Mouse (Mus musculus): ENCODE results near the gene Nrl.
A peak's percentile ranks its signal among the peaks of the same experiment; 100 is the strongest.

Gene Nrl

DNA sequence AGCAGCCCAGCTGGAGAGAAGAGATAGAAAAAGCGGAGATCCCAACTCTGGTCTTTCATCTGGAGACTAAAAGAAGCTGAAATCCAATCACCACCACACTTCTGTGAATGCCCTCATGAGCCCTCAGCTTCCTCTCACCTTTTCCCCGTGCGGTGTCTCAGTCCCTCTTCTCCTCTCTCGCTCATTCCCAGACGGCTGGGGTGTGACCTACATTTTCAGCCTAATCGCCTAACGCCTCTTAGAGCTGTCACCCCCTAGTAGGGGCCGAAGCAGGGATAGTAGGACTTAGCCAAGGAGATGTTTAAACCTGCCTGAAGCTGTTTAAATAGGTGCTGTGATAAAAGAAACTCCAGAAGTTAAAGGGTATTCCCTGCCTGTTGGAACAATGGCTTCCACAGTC, at the start of gene Nrl:
Gene Nrl, minus strand, starts transcription at position 197 of the 400 bp plus-strand sequence.
- DNase-seq, result no peak

DNA sequence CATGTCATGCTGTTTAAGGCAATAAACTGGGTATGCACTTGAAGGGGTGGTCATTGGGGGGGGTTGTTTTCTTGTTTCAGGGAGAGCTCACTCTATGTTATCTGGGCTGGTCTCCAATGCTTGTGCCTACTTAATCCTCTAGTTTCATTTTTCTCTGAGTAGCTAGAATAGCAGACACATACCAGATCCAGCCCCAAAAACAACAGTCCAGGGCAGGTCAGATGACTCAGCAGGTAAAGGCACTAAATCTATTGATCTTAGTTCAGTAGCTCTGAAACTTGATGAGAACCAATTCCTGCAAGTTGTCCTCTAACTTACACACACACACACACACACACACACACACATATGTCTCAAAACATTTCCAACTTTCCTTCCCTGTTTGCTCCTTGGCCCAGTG, 47.0 kb upstream of the Nrl start:
- no peak for DNase-seq

GRCm38 (mm10) chr14:55570588-55570987, 45.8 kb upstream of the Nrl start:
- no peak for DNase-seq

GRCm38 (mm10) chr14:55567496-55567895, 42.7 kb upstream of the Nrl start:
- no peak for DNase-seq

GRCm38 (mm10) chr14:55565748-55566147, 41.0 kb upstream of the Nrl start:
- no peak for DNase-seq

- no peak for DNase-seq
Observed at GRCm38 (mm10) chr14:55563249-55563648, 38.5 kb upstream of the Nrl start.

- DNase-seq, result no peak
Observed at GRCm38 (mm10) chr14:55561860-55562259, 37.1 kb upstream of the Nrl start.

DNA sequence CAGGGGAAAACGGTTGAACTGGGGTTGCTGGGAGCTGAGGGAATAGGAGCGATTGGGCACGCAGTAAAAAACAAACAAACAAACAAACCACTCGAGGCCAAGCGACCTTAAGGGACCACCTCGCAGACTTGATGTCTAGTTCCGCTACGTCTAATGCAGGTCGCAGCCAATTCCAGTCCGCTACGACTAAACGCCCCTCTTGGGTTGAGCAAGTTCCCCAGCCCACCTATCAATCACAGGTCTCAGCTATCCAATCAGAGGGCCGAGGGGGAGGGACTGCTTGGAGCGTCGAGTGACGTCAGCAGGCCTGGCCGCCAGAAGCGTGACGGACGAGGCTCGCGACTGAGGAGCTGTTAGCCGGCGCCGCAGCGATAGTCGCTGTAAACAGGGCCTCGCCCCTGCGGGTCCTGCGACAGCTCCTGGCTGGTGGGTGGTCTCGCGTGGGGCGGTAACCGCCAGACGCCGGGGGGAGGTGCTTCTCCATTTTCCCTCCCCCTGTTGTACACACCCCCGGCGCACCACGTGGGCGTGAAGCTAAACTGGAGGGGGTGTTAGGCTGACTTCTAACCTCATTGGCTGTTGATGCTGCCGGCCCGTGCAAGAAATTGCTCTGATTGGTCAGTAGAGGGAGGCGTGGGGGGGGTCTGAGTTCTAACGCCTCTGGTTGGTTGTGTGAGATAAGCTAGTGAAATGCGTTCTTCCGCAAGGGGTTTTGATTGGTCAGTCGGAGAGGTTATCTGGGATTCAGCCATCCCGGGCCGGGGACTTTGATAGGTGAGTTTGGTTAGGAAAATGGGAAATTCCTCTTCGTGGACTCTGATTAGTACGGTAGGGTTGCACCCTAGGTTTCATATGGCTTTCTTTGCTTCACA, 35.7 kb upstream of the Nrl start, which contains the start of gene A730061H03Rik:
Gene A730061H03Rik, minus strand, starts transcription at position 205 of the 872 bp plus-strand sequence.
- peak; percentile 99 for DNase-seq

GRCm38 (mm10) chr14:55559799-55560201, 35.0 kb upstream of the Nrl start, which contains the start of gene Dcaf11:
Gene Dcaf11 (plus strand): TSS chr14:55560006.
- DNase-seq, result peak; percentile 94

DNA sequence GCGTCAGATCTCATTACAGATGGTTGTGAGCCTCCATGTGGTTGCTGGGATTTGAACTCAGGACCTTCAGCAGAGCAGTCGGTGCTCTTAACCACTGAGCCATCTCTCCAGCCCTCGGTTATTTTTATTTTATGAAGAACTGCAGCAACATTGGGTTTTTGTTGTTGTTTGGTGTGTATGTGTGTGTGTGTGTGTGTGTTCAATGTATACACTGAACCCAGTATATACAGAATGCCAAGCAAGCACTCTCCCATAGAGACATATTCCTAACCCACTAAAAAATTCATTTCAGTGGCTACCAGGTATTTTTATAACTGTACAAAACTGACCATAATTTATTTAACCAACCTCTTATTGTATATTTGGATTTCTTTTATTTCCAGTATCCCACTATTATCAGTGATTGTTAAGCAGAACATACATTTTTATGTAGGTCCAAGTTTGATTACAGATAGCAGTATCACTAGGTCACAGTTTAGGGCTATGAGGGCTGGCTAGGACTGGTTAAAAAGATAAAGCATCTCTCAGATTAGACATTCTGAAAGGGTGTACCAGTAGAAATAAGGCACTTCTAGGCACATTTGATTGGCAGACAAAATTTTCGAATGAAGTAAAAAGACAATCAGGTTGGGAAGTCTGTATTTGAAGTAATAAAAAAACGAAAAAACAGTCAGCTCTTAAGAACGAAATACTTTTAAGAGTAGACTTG, 34.1 kb upstream of the Nrl start:
- DNase-seq, result peak; percentile 32

DNA sequence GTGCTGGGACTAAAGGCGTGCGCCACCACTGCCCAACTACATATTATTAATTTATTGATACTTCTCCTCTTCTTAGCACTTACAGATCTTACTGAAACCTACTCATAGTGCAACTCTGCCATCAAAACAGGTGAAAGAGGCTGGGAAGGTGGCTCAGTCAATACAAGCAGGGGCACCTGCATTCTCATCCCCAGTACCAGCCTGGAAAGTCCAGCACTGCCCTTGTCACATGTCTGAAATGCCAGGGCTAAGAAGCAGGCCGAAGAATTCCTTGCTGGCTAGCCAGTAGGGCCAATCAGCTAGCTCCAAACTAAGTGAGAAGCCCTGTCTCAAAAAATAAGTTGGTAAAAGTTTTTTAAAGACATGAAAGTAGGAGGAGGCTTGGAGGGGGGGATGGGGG, 32.8 kb upstream of the Nrl start:
- DNase-seq, result no peak

- DNase-seq, result peak; percentile 87
Observed at GRCm38 (mm10) chr14:55557003-55557402, 32.2 kb upstream of the Nrl start.

DNA sequence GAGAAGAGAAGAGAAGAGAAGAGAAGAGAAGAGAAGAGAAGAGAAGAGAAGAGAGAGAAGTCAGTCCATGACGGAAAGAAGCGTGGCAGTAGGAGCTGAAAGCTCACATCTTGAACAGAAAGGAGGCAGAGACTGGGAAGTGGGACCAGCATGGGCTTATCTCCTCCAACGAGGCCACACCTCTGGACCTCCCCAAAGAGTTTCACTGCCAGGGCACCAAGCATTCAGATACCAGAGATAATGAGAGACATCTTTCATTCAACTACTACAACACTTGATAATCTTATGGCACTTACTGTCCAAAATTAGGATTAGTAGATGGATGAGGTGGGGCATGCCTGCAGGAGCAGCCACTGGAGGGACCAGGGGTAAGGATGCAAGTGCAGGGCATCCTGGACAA, 31.0 kb upstream of the Nrl start:
- DNase-seq, result peak; percentile 39

DNA sequence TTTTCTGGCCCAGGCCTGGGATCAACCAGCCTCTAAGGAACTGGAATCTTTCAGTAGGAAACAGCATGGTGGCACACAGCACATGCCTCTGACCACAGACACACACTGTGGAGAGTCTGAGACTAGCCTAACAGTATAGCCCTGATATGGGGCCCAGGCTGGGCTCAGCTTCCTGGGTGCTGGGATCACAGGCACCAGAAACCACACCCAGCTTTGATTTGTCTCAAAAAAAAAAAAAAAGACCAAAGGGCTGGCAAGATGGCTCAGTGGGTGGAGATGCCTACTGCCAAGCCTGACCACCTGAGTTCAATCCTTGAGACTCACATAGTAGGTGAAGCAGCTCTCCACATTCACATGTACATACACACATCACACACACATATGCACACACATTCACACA, 29.9 kb upstream of the Nrl start:
- DNase-seq, result no peak

- DNase-seq, result no peak
Observed at GRCm38 (mm10) chr14:55551794-55552193, 27.0 kb upstream of the Nrl start.

GRCm38 (mm10) chr14:55551347-55551746, 26.6 kb upstream of the Nrl start:
- no peak for DNase-seq

- no peak for DNase-seq
Observed at GRCm38 (mm10) chr14:55550191-55550590, 25.4 kb upstream of the Nrl start.

- no peak for DNase-seq
Observed at GRCm38 (mm10) chr14:55544334-55544733, 19.6 kb upstream of the Nrl start.

- peak; percentile 26 for DNase-seq
Observed at GRCm38 (mm10) chr14:55542268-55542667, 17.5 kb upstream of the Nrl start.

DNA sequence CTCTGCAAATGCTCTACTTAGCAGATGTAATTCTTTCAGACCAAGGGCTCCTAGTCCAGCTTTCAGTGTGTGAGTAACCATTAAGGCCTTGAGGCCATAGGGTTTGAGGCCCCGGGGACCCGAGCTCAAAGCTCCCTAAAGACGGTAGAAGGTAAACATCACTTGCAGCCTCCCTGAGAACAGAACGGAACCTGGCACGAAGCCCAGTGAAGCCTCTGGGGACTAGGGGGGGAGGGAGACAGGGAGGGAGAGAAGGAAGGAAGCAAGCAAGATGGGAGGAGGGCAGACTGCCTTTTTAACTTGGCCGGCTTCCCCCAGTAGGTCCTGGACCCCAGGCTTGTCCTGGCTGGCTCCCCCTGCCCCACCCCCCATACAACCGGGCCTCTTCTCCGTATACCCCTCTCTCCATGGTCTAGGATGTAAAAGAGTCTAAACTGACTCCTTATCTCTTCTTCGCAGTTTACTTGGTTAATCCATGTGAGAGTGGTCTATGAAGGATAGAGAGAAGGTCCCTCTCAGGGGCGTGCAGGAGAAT, 16.1 kb upstream of the Nrl start:
- DNase-seq, result peak; percentile 72

DNA sequence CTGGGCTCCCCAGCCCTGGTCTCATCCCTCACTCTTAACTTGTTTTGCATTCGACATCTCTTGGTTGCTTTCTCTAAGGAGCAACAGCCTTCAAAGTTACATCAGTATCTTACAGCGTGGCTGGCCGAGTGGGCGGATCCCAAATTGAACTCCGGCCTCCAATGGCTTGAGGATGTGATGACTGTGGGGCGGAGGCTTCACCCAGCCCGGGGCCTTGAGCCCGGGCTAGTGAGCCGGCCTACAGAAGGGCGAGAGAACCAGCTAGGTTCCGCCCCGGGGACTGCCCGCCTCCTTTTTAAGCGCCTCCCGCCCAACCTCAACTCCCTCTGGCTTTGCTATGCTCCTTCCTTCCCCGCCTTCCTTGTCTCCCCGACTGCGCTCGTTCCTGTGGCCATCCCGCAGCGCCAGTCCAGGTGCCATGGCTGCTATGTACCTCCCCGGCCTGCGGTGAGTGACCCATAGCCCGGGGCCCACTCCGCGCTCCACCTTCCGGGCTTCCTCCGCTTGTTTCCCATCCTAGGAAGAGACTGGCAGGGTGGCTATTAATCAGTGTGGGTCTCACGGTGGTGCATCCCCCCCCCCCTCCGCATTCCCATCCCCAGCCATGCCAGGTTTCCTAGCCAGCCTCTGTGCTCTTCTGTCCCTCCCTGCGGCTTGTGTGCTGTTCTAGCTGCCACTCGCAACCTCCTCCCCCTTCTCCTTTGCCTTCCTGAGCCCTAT, 15.4 kb upstream of the Nrl start, which contains the start of gene Pck2:
Gene Pck2, plus strand, starts transcription at position 200 of the 720 bp plus-strand sequence.
- DNase-seq, result peak; percentile 96

- peak; percentile 65 for DNase-seq
Observed at GRCm38 (mm10) chr14:55536116-55536745, 11.4 kb upstream of the Nrl start.
